ENCODE assay signal across 17 mouse cellular contexts in genomic region chr6:100183344-100183743, GRCm38 (mm10).
DNase-seq lines count a peak whose midpoint lies in the region; ATAC-seq and TF ChIP-seq lines count a peak whose summit lies in the region.
"Had no signal": no experiment of that assay in that cellular context is flagged by ENCODE, and none has a peak within 500 bp of the region (broad histone marks: within the 10 kb centered on the region; RNA-seq: fewer than 3 reads in every experiment).

No protein-coding gene starts in this region.

- peaks cover 49% of the 10 kb centered on the region for H3K4me1 ChIP-seq in heart, embryonic 12.5 days (replicated peaks)
- no peaks in the 10 kb centered on the region; the same call in 1 of the 2 replicates for H3K4me1 ChIP-seq in hindbrain, embryonic 12.5 days

- peak; percentile 59 to 66 for DNase-seq in heart, postnatal 10 days
- peak; percentile 48 for DNase-seq in NIH3T3 (ENCODE audit: low read depth)
- DNase-seq in gastrocnemius, postnatal 36 days: peak; percentile 64 to 73
- DNase-seq: adrenal gland, postnatal 36 days; kidney, adult 18-20 months; kidney, postnatal 36 days; layer of hippocampus, postnatal 36 days; right cerebral cortex, postnatal 14 days; thymus, adult 2 months had no signal

- no peaks in the 10 kb centered on the region for H3K36me3 ChIP-seq in heart, embryonic 12.5 days
- no peaks in the 10 kb centered on the region for H3K36me3 ChIP-seq in C2C12 (ENCODE audit: control insufficient read depth, insufficient read depth)
- no peaks in the 10 kb centered on the region for H3K36me3 ChIP-seq in hindbrain, embryonic 12.5 days
- H3K36me3 ChIP-seq: embryonic facial prominence, embryonic 13.5 days; liver, embryonic 15.5 days had no signal

- H3K79me3 ChIP-seq in C2C12 (ENCODE audit: low read depth): no peaks in the 10 kb centered on the region

- H3K27me3 ChIP-seq in heart, embryonic 12.5 days (replicated peaks): peaks cover 12% of the 10 kb centered on the region; the same call in 1 of the 2 replicates
- no peaks in the 10 kb centered on the region for H3K27me3 ChIP-seq in C2C12 (ENCODE audit: control insufficient read depth, insufficient read depth, insufficient read length)
- peaks cover 19% of the 10 kb centered on the region; the same call in 1 of the 2 replicates for H3K27me3 ChIP-seq in hindbrain, embryonic 12.5 days
- H3K27me3 ChIP-seq: liver, embryonic 15.5 days had no signal

- 82% methylated on average over 3 of the region's 3 CpGs for WGBS in heart, embryonic 12.5 days
- 94% methylated on average over 3 of the region's 3 CpGs for WGBS in hindbrain, embryonic 12.5 days

- H3K27ac ChIP-seq in heart, embryonic 12.5 days (ENCODE audit: poor library complexity, severe bottlenecking): no peak overlapping the region
- no peak overlapping the region for H3K27ac ChIP-seq in hindbrain, embryonic 12.5 days
- H3K27ac ChIP-seq: embryonic facial prominence, embryonic 13.5 days; hindbrain, embryonic 14.5 days; liver, embryonic 15.5 days had no signal

- no peak overlapping the region for H3K4me2 ChIP-seq in heart, embryonic 12.5 days
- H3K4me2 ChIP-seq in hindbrain, embryonic 12.5 days (replicated peaks): no peak overlapping the region
- H3K4me2 ChIP-seq: embryonic facial prominence, embryonic 13.5 days; hindbrain, embryonic 14.5 days; liver, embryonic 15.5 days had no signal

- no peak for ATAC-seq in heart, embryonic 12.5 days (ENCODE audit: insufficient number of reproducible peaks, low FRiP score)
- ATAC-seq in activated CD4-positive, CD25-positive, alpha-beta regulatory T cell, adult 4 months: no peak
- no peak for ATAC-seq in hindbrain, embryonic 12.5 days (ENCODE audit: low FRiP score)
- ATAC-seq: forebrain, embryonic 14.5 days had no signal

- H3K4me3 ChIP-seq in heart, embryonic 12.5 days: no peak overlapping the region
- H3K4me3 ChIP-seq in C2C12 (ENCODE audit: insufficient read depth, poor library complexity, severe bottlenecking): no peak overlapping the region
- H3K4me3 ChIP-seq in hindbrain, embryonic 12.5 days: no peak overlapping the region
- H3K4me3 ChIP-seq: embryonic facial prominence, embryonic 13.5 days; liver, embryonic 15.5 days had no signal

- no peak for TF ChIP-seq CTCF in C2C12 (IDR thresholded peaks at IDR 0.05; ENCODE audit: control insufficient read depth, insufficient read depth, insufficient read length)

- no peak overlapping the region for H3ac ChIP-seq in C2C12 (ENCODE audit: control insufficient read depth, insufficient read length, low read depth)

- no peak overlapping the region for H3K9ac ChIP-seq in heart, embryonic 12.5 days
- H3K9ac ChIP-seq in hindbrain, embryonic 12.5 days: no peak overlapping the region
- H3K9ac ChIP-seq: embryonic facial prominence, embryonic 13.5 days; hindbrain, embryonic 14.5 days; liver, embryonic 15.5 days had no signal

- intact Hi-C loops in heart, postnatal 10 days (cut with DNase I): no loop called here
- intact Hi-C loops in gastrocnemius, postnatal 36 days (cut with DNase I): no loop called here

- no peaks in the 10 kb centered on the region for H3K9me3 ChIP-seq in heart, embryonic 12.5 days (replicated peaks)
- no peaks in the 10 kb centered on the region for H3K9me3 ChIP-seq in hindbrain, embryonic 12.5 days (replicated peaks)
- H3K9me3 ChIP-seq: embryonic facial prominence, embryonic 13.5 days; liver, embryonic 15.5 days had no signal

- no peaks in the 10 kb centered on the region for H3K79me2 ChIP-seq in C2C12 (ENCODE audit: control insufficient read depth, insufficient read depth)

TF ChIP-seq in C2C12, 6 proteins besides CTCF, POLR2A, EP300 and RAD21:
- TF ChIP-seq FOSL1 (IDR thresholded peaks at IDR 0.05; ENCODE audit: insufficient read depth, low read length, poor library complexity, severe bottlenecking): no peak
- no peak for TF ChIP-seq MYOD1 (IDR thresholded peaks at IDR 0.05; ENCODE audit: control insufficient read depth, insufficient read length, low read depth)
- TF ChIP-seq MYOG (IDR thresholded peaks at IDR 0.05; ENCODE audit: control insufficient read depth, extremely low read depth, insufficient read length): no peak
- no peak for TF ChIP-seq CEBPB (IDR thresholded peaks at IDR 0.05; ENCODE audit: low read depth)
- TF ChIP-seq USF1 (IDR thresholded peaks at IDR 0.05; ENCODE audit: low read depth): peak; percentile 92
- no peak for TF ChIP-seq MAX (IDR thresholded peaks at IDR 0.05)
